Mouse (Mus musculus): ENCODE measurements around the gene Hmcn1. TPM values are rescaled to one million over a fixed set of nuclear protein-coding genes. Genes with fewer than 3 reads are reported as not detected.

Gene Hmcn1
- total RNA-seq, 2 experiments from 2014 or later, result 1.9 to 2.2 TPM

DNA sequence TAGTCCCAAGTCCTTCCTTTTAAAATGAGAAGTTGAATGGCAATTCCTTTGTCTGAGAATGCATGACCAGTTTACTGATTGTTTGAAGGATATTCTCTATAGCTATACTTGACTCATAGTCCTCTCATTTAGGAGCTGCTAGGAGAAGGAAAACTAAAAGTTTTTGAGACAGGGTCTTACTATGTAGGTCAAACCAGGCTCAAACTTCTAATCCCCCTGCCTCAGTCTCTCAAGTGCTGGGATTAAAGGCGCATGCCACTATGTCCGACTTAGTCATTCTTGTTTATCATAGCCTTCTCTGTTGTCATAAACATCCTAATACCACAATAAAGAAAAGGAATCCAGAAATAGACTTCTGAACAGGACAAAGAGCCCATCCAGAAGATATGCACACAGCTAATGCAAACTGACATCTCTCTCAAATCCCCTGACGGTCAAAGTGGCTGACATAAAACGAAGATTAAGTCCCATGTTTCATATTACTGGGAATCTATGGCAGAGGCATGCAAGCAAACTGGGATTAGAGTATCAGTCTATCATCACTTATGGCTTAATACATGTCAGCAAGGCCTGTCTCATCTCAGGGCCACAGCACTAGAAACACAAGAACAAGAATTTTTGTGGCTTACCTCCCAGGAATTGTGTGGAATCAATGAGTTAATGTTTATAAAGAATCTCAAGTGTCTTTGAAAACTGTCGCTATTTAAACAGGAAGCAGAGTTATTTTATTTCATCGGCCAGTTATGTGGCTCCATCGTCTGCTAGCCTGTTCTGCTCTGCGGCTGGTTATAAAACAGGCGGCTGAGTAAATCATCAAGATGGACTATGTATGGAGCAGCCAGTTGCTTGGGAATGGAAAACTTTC lies 188.8 kb downstream of the Hmcn1 start:
- intact Hi-C loops (cut with DNase I), result no loop called here
- DNase-seq (ENCODE audit: low spot score in 2 of 2), result no peak

DNA sequence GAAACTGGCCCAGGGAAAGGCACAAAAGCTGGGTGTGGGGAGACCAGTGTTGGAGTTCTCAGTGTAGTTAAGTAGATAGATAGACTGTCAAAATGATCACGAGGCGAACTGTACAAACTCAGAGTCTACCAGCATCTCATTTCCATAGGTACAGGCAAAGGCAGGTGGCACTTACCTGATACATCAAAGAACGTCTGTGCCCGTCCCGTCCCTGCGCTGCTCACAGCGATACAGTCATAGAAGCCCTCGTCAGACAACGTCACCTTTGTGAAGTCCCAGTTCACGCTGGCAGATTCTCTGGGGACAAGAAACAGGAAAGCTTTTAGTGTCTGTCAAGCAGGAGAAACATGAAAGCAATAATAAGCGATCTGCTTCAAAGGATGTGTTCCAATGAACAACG lies 190.6 kb downstream of the Hmcn1 start:
- intact Hi-C loops (cut with DNase I), result no loop called here
- no peak for DNase-seq (ENCODE audit: low spot score in 2 of 2)

- intact Hi-C loops (cut with DNase I), result no loop called here
- DNase-seq (ENCODE audit: low spot score in 2 of 2), result no peak
Measured at GRCm38 (mm10) chr1:150800611-150801263, 192.5 kb downstream of the Hmcn1 start.

- no peak for DNase-seq (ENCODE audit: low spot score in 2 of 2)
- intact Hi-C loops (cut with DNase I), result no loop called here
Measured at GRCm38 (mm10) chr1:150798651-150799050, 194.6 kb downstream of the Hmcn1 start.

GRCm38 (mm10) chr1:150786746-150787145 lies 206.5 kb downstream of the Hmcn1 start:
- intact Hi-C loops (cut with DNase I), result no loop called here
- DNase-seq (ENCODE audit: low spot score in 2 of 2), result no peak

GRCm38 (mm10) chr1:150783070-150783842 lies 210.0 kb downstream of the Hmcn1 start:
- intact Hi-C loops (cut with DNase I), result loop anchor here (5.0 kb wide), 1 partner anchor 139 kb away; no protein-coding TSS in a partner anchor
- no peak for DNase-seq (ENCODE audit: low spot score in 2 of 2)

- intact Hi-C loops (cut with DNase I), result loop anchor here (5.0 kb wide), 2 partner anchors 142 to 227 kb away; no protein-coding TSS in a partner anchor
- DNase-seq (ENCODE audit: low spot score in 2 of 2), result no peak
Measured at GRCm38 (mm10) chr1:150779902-150780301, 213.3 kb downstream of the Hmcn1 start.

DNA sequence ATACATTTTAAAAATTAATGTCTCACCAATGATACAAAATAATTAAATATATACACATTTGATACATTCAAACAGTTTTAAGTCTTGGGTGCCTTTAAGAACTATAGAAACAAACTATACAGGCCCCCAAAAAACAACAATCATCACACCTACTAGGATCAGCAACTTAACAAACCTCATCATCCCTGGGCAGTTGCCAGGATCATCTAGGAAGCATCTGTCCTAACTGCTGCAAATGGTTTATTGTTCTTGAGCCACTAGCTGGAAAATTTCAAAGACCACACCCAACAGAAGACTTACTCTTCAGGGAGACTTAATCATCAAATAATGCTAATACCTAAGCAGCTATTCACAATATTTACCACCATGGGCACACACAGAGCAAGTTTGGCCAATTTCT lies 216.5 kb downstream of the Hmcn1 start:
- DNase-seq (ENCODE audit: low spot score in 2 of 2), result no peak
- intact Hi-C loops (cut with DNase I), result loop anchor here (5.0 kb wide), 1 partner anchor 231 kb away; no protein-coding TSS in a partner anchor

DNA sequence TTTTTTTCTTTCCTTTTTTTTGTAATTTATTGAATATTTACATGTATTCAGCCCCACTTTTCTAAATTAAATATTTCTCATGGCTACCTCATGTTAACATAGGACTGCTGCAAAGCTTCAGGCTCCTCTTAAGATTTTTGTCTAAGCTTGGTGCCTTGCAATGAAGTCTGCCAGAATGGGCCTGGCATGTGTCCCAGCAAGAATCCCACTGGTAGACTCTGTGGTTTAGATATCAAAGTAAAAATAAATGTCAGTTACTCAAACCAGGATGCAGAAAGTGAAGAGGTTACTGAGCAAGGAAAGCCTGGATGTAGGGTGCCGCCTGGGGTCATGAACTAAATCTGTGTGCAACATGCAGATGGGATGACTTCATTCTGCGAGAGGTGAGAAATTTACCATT lies 217.5 kb downstream of the Hmcn1 start:
- intact Hi-C loops (cut with DNase I), result loop anchor here (5.0 kb wide), 1 partner anchor 232 kb away; no protein-coding TSS in a partner anchor

GRCm38 (mm10) chr1:150772958-150773357 lies 220.3 kb downstream of the Hmcn1 start:
- intact Hi-C loops (cut with DNase I), result no loop called here

More for the DNA sequence above, 217.5 kb downstream of the Hmcn1 start:
- no peak for DNase-seq (ENCODE audit: low spot score in 2 of 2)

GRCm38 (mm10) chr1:150770948-150771521 lies 222.2 kb downstream of the Hmcn1 start:
- intact Hi-C loops (cut with DNase I), result no loop called here
- DNase-seq (ENCODE audit: low spot score in 2 of 2), result no peak

More at GRCm38 (mm10) chr1:150772958-150773357, 220.3 kb downstream of the Hmcn1 start:
- DNase-seq (ENCODE audit: low spot score in 2 of 2), result no peak

DNA sequence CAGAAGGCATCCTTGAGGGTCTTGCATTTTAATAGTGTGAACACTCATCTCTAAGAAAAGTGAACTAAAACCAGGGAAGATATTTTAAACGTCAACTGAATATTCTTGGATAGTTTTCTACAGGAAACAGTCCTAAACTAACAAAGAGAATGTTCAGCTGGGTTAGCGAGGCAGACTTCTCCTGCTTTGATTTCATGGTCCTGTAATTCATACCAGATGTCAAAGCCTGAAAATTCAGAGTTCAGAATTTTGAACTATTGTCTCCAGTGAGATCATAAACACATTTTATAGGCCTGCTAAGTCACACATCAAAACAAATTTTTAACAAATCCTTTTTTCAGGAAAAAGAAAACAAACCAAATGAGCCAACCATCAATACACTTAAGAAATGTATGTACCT lies 223.4 kb downstream of the Hmcn1 start:
- intact Hi-C loops (cut with DNase I), result no loop called here
- no peak for DNase-seq (ENCODE audit: low spot score in 2 of 2)

DNA sequence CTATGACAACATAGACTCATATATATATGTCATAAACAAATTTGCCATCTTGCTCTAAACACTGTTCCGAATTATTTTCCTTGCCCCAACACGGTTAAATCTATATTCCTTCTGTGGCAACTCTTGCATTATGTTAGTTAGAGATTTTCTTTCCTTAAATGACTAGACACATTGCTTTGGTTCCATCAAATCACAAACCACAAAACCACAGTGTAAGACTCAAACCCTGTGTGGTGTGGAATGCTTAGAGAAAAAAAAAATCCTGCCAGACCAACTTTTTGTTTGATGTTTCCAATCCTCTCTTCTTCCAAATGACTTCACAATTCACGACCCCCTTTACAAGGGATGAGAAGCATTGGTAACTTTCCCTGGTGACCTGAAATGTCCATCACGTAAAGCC lies 231.6 kb downstream of the Hmcn1 start:
- DNase-seq (ENCODE audit: low spot score in 2 of 2), result no peak
- intact Hi-C loops (cut with DNase I), result no loop called here

GRCm38 (mm10) chr1:150760801-150761331 lies 232.4 kb downstream of the Hmcn1 start:
- intact Hi-C loops (cut with DNase I), result no loop called here
- DNase-seq (ENCODE audit: low spot score in 2 of 2), result no peak

- DNase-seq (ENCODE audit: low spot score in 2 of 2), result no peak
- intact Hi-C loops (cut with DNase I), result no loop called here
Measured at GRCm38 (mm10) chr1:150759476-150760079, 233.7 kb downstream of the Hmcn1 start.

DNA sequence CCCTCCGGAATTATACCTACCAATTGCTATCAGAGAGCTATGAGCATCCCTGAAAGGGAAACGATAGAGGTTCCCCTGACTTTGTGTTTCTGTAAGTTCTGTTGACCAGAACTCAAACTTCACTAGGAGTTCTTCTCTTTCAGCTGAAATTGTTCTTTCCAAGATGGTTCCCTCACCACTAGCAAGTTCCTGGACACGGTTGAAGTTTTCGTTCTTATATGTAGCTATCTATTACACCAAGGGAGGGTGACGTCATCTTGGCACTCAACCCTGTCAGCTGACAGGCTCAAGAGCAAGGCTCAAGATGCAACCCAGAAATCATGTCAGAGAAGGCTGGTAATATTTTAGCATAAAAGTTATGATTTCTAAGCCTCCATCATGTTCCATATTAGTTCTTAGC lies 239.3 kb downstream of the Hmcn1 start:
- no peak for DNase-seq (ENCODE audit: low spot score in 2 of 2)
- intact Hi-C loops (cut with DNase I), result no loop called here

DNA sequence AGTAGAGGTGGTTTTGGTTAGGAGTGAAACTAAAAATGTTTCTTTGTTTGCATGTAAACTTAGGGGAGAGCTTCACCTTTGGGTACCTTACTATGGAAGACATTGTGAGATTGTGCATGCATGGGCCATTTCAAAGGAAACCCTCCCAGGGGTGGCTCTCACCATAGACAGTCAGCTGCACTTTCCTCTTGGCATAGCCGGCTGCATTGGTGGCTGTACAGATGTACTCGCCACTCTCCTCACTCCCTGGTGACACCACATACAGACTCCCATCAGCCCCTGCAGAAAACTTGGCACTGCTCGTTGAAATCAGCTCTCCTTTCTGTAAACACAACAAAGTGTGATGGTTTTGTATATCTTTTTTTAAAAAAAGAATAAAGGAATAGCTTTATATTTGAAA lies 244.5 kb downstream of the Hmcn1 start:
- intact Hi-C loops (cut with DNase I), result no loop called here
- no peak for DNase-seq (ENCODE audit: low spot score in 2 of 2)

DNA sequence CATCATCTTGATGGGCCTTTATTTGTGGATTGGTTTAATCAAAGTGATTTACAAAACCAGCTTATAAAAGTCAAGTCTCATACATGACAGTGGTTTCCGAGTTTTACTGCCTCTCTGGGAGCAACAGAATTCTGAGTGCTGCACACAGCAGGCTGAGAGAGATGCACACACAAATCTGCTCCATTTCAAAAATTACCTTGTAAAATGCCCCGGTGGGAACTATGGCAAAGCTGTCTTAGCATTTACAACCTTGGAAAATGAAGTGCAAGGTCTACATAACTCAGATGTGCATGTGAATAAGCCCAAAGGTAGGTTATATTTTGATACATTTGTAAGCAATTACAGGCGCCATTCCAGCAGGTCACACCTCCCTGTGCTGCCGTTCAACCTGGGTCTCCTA lies 245.5 kb downstream of the Hmcn1 start:
- intact Hi-C loops (cut with DNase I), result no loop called here
- DNase-seq (ENCODE audit: low spot score in 2 of 2), result no peak
